Mouse (Mus musculus): Measurements from ENCODE around the gene Sclt1.

The Sclt1 gene

DNA sequence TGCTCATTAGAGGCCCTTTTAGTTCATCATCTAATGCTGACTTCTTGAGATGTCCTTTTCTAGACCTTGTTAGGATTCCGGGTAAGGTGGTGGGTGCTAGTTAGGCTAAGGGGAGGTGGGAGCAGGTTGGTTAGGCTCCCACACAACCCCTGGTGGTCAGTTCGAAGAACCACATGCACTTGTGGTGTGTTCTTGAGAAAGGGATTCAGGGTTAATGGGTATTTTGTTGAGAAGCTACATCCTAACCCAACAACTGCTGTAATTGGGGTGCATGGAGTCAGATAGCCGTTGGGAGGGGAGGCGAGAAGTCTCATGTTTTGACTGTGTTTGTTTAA lies 136.0 kb downstream of the Sclt1 start:
- no peak for DNase-seq (ENCODE audit: low spot score)

DNA sequence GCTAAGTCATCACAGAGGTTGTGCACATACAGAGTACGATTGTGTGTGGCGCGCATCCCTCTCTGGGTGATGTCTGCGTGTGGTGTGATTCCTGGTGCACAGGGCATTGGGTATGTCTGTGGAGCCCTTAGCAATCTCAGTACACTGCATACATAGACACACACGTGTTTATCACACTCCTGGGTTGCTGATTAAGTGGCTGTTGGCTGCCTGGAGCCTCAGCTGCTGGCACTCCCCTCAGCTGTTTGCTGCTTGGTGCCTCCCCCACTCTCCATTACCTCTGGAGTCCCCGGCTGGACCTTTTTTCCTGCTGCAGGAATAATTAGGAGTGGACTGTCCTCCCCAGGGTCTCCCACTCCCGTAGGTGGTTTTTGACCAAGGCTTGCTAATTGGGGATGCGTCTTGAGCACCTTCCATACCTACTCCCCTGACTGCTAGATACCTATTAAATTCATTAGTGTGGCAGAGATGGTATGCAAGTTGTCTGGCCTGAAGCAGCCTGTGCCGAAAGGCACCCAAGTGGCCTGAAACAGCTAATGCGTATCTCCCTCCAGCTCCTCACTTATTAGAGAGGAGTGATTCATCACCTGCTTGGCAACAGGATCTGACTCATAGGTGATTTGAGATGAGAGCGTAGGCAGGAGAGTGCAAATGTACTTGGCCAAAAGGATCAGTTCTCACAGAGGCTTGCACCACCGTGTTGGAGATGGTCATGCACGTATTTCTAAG lies 136.5 kb downstream of the Sclt1 start:
- no peak for DNase-seq (ENCODE audit: low spot score)

DNA sequence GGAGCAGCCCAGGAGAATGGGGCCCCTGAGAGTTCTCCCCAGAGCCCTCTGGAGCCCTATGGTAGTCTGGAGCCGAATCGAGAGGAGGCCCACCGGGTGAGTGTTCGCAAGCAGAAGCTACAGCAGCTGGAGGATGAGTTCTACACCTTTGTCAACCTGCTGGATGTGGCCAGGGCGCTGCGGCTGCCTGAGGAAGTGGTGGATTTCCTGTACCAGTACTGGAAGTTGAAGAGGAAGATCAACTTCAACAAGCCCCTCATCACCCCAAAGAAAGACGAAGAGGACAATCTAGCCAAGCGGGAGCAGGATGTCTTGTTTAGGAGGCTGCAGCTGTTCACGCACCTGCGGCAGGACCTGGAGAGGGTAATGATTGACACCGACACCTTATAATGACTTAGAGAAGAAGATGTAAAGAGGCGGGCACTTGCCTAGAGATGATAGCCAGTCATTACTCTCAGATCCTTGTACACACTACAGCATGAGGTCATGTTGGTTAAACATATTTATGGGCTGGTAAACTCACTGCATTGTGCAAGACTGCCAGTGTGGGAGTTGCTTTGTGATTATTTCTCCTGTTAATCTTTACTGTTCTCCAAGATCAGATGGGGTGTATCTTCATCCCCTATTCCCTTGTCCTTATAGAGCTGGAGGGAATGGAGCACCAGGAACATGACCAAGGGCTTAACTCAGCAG lies 137.5 kb downstream of the Sclt1 start:
- DNase-seq (ENCODE audit: low spot score): peak; percentile 66

DNA sequence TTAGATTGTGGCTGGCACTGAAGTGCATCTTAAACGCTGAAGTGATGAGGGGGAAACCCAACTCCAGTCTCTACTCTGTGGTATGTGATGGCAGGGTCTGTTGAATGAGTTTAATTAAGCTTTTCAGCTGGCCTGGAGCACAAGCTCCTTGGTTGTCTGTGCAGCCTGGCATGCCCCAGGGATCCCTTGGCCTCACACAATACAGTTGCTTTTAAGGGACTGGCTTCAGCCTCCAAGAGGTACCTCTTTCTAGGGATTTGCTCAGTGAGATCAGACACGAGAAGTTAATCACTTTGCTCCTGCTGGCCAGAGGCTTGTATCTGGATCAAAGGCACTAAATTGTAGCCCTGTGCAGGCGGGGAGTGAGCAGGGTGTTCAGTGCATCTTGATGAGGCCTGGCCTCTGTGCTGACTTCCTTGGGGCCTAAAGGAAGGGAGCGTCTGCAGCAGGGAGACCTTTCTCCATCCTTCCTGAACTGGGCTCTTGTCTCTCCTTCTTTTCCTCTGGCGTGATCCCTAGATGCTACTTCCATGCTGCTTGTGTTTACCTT lies 138.8 kb downstream of the Sclt1 start:
- no peak for DNase-seq (ENCODE audit: low spot score)

DNA sequence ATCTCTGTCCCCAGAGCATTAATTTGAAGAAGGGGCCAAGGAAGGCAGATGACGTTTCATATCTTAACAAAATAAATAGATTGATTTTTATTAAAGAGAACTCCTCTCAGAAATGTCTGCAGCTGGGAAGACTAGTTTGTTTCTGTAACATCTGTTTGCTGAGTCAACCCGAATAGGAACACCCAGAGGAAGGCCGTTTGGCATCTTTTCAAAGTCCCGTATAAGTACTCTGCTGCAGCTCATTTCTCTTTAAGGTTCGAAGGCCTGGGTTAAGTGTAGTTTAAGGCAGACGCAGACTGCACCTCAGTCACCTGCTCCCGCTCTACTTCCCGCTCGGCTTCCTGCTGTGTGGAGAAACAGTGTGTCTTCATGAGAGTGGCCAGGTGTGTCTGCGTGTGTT lies 139.4 kb downstream of the Sclt1 start:
- no peak for DNase-seq (ENCODE audit: low spot score)

DNA sequence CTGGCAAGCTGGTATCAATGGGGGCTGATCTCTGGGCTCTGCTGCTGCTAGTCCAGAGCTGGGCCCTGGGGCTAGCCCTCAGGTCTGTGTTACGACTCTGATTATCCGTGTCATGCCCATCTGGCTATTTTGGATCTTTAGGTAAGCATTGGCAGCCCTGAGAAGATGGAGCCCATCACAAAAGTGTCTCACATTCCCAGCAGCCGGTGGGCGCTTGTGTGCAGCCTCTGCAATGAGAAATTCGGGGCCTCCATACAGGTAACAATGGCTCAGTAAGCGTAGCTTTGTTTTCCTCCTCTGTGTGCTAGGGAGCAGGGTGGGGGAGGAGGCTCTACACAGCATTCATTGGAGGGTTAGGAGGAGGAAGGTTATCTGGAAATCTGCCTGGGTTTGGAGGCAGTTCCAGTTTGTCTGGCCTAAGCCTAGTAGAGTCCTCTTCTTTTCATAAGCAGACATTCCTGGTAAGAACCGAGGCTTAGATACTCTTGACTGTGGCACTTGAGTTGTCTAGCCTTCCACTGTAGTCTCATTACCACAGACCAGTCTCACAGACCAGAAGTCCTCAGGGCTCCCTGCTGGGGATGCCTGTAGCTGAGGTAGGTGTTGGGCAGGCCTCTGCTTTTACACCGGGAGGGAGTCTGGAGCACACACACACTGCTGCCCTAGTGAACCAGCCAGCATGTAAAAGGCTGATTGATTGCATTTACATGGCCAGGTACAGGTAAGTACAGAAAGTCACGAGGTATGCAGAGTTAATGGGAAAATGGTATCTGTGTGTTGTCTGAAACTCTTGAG lies 140.9 kb downstream of the Sclt1 start:
- no peak for DNase-seq (ENCODE audit: low spot score)

DNA sequence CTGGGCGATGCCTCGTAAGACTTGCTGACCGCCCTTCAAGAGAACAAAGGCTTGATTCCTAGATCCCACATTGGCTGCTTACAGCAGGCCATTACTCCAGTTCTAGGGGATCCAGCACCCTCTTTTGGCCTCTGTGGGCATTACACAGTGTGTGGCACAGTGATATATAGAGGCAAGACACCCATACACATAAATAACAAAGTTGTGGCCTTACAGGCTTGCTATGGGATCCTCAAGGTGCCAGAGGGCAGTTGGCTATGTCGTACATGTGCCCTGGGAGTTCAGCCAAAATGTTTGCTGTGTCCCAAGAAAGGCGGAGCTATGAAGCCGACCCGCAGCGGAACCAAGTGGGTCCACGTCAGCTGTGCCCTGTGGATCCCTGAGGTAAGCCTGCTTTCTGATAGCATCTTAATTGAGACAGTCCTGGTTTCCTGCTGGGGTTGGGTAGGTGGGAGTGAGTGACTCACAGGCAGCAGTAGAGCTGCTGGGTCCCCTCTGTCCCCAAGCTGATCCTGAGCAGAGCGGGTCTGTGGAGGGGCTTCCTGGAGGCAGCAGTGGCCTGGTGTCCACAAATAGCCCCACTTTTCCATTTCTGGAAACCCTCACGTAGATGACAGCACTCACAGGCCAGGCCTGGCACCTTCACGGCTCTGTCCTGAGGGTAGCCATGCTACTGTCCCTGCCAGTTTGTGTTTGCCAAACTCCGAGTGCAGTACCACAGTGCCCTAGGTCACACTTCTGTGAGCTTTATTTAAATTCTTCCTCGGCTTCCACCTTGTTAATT lies 142.3 kb downstream of the Sclt1 start:
- peak; percentile 25 for DNase-seq (ENCODE audit: low spot score)

DNA sequence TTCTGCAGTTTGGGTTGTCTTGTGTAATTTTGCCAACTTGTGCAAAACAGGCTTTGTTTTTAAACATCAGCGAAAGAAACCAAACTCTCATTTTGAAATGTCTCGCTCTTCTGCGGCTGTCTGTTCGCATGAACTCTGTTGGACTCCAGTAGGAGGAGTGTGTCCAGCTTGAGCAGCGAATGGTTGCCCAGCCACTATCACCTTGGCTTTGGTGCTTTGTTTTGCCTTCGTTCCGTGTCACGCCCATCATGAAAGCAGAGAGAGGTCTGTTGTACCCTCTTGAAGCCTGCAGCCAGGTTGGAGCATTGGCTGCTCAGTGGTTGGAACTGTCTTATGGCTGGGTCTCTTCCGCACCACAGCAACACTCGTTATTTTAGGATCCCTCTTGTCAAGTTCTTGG lies 143.1 kb downstream of the Sclt1 start:
- no peak for DNase-seq (ENCODE audit: low spot score)

DNA sequence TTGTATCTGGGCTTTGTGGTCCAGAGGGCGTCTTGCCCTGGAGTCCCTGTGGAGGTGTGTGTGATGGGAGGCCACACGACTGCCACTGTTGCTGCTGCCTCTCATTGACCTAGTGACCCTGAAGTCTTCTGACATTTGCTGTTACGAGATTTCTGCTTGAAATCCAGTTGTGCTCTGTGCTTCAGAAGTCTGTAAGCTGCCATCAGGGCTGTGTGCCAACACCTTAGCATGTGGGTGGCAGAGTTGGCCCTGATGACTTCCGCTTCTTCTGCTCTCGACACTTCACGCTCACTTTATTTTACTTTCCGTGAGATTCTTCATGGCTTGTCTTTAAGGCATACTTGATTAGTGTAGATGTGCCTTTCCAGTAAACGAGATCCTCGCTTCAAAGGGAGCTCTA lies 143.9 kb downstream of the Sclt1 start:
- DNase-seq (ENCODE audit: low spot score): no peak

DNA sequence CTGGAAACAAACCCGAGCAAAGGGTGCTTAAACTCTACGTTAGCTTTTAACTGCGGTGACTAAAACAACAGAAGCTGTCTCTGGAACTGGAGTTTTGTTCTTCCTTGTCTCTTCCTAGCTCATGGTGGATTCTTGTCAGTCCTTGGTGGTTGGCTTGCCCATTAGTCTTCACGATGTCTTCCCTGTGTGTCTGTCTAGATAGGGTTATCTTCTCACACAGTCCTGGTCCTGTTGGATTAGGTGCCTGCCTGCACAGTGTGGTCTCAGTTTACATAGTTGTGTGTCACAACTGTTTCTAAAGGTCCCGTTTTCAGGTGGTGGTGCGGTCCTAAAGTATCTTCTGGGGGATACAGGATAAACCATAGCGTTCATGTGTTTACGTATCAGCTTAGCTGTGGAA lies 145.3 kb downstream of the Sclt1 start:
- DNase-seq (ENCODE audit: low spot score): no peak

DNA sequence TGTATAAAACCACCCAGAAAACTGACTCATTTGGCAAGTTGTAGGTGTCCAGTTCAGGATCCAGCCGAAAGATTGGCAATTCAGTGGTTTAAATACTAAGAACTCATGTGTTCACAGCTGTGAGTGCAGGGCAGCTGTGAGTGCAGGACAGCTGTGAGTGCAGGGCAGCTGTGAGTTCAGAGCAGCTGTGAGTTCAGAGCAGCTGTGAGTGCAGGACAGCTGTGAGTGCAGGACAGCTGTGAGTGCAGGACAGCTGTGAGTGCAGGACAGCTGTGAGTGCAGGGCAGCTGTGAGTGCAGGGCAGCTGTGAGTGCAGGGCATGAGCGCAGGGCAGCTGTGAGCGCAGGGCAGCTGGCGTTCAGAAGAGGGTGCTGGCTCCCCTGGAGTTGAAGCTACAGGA lies 147.3 kb downstream of the Sclt1 start:
- DNase-seq (ENCODE audit: low spot score): no peak

DNA sequence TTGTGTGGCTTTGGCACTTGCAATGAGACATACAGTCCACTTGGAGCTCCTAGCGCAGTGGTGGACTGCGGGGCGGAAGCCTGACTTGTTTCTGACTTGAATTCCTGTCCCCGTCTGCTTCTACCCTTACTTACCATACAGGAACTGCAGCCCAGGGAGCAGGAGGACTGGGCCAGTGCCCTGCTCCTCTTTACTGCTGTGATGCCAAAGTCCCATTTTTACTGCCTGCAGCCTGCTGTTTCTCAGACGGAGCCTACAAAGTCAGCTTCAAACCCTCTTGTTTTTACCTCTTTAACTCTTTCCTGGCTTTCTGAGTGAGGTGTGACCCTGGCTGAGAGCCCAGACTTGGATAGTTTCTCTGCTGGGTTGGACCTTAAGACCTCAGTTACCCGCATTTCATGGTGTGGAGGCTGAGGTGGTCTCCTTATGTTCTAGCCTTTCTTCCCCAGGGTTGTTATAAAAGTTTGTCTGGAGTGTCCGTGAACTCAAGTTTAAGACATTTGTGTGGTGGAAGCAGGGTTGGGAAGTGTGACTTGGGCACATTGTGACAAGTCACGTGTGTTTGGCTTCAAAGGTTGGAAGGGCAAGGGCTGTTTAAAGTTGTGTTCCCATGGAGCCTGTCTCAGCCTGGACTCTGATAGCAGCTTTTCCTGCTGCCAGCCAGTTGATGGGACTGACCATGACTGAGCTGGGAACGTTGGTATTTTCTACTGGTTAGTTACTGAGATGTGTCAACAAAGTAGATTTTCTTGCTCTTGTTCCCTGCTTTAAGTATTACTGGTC lies 148.0 kb downstream of the Sclt1 start:
- DNase-seq (ENCODE audit: low spot score): no peak

DNA sequence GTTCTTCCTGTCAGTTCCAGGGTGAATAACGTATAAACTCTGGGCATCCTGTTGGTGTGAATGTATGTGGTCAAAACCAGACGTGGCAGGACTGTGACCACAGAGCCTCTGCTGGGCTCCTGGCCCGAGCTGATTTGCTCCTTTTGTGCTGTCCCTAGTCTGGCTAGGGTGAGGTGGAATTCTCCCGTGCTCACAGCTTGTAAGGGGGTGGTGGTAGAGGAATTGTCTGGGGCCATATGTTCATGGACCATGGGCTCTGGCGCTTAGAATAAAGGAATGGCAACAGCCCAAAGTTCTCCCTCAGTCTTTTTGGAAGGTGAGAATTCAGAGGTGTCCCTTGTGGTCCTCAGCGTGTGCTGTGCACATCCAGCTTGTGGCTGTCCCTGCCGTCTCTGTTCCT lies 149.5 kb downstream of the Sclt1 start:
- no peak for DNase-seq (ENCODE audit: low spot score)

DNA sequence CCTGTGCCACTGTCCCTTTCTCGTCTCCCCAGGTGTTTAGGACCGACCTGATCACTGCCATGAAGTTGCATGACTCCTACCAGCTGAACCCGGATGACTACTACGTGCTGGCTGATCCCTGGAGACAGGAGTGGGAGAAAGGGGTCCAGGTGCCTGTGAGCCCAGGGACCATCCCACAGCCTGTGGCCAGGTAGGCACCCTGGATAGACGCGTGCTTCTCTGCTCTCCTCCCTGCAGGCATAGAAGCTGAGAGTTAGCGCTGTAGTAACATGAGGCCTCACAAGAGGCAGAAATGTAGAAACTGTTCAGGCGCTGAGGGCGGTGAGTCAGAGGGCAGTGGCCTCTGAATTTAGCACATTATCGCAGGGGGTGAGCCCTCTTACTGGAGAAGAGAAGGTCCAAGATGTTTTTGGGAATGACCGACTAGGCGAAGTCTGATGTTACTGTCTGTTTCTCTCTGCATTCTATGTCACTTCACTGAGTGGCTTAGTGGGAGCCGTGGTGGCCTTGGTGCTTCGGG lies 150.6 kb downstream of the Sclt1 start:
- no peak for DNase-seq (ENCODE audit: low spot score)

DNA sequence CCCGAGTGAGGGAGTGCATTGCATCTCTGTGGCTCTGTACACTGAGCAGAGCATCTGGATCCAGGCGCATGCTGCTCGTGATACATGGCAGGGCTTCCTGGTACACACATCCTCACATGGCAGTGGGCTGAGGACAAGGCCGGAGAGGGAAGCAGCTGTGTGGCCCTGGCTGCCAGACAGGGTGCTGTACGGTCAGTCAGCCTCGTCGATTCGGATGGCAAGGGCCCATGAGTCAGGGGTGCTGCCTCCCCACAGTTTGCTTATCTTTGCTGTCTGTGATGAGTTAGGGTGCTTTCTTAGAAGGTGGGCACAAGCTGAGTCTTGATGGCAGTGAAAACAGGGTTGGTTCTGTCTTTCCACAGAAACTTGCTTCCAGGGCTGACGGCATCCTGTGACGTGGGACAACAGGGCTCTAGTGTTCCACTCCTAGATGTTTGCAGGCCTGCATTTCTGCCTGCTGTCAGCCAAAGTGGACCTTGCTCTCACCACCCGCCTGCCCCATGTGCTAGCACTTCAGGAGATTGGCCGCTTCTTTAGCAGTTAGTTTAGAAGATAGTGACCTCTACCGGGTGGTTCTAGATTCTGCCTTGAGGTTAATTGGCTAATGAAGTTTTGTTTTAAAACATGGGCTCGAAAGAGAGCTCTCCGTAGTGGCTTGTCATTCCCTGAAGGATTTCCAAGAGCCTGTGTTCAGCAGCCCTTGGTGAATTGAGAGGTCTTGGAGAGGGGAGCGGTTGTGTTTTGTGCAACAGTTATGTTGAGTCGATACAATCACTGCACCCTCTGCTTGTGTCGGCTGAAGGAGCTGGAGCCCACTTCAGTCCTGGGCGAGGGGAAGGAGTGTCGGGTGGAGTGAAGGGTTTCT lies 151.4 kb downstream of the Sclt1 start:
- DNase-seq (ENCODE audit: low spot score): no peak

DNA sequence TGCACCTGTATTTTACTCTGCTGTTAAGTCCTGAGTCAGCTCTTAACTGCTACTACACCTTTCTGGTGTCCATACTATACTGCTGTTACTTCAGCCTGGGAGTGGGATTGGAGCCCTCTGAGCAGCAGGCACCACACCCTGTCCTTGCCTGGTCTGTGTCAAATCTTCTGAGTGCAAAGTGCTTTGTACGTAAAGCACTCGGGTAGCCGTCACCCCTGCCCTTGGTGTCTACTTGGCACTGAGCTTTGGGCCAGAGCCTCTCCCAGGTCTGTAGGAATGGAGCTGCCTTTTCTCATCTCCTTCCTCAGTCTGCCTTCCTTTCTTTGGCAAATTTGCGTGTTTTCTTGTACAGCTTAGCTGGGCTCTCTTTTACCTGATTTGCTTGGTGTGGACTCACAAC lies 152.3 kb downstream of the Sclt1 start:
- no peak for DNase-seq (ENCODE audit: low spot score)

DNA sequence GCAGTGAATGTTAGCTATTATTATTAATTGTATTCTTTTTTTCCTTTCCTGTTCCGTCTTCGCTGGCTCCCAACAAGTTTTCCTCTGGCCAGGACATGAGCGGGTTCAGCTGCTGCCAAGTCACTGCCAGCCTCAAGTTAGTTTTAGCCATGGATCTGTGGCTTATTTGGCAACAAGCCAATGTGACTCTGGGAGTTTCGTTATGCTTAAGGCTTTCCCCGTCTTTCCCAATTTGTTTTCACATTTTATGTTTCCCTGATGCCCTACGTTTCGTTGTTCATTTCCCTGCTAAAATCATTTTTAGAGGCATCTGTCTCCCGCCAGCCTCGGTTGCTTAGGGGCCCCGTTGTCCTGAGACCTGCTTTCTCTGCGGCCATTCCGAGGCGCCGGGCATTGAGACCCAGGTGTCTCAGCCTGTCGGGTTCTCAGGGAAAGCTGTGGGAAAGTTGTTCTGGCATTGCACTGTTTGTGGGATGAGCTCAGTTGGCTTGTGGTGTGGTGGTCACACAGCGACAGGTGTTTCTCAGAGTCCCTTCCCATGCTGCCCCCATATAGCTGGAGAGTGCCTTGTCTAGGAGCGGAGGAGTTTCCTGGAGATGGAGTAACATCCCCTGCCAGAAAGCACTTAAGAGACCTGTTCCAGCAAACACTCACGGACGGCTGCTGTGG lies 152.9 kb downstream of the Sclt1 start:
- no peak for DNase-seq (ENCODE audit: low spot score)

DNA sequence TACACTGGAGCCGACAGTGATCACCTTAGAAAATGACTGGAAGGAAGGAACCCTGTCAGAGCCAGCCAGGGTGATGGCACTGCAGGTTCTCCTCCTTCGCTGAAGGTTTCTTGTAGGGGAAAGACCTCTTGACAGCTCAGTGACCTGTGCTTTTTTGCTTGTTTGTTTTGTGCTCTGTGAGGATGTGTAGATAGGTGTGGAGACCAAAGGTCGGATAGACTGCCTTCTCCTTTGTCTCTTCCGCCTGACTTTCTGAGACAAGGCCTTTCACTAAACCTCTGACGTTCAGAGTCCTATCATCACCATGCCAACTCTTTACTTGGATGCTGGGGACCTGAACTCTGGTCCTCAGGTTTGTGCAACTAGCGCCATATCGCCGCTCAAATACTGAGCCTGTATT lies 153.8 kb downstream of the Sclt1 start:
- no peak for DNase-seq (ENCODE audit: low spot score)

DNA sequence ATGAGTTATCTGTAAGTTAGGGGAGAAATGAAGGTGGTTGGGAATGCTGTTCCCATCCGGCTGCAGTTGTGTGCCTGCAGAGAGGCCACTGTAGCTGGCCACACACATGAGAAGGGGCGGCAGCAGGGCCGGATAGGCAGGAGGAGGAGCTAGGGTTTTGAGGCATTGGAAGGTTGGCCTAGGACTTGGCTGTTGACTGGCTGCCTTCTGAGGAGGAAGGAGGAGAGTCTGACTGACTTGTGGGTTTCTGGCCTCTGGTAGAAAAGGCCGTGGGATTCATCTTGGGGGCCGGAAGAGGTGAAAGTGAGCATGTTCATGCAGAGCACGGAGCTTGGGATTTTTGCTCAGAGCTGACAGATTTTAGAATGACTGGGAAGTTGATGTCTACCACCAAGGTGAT lies 154.7 kb downstream of the Sclt1 start:
- DNase-seq (ENCODE audit: low spot score): peak; percentile 75

DNA sequence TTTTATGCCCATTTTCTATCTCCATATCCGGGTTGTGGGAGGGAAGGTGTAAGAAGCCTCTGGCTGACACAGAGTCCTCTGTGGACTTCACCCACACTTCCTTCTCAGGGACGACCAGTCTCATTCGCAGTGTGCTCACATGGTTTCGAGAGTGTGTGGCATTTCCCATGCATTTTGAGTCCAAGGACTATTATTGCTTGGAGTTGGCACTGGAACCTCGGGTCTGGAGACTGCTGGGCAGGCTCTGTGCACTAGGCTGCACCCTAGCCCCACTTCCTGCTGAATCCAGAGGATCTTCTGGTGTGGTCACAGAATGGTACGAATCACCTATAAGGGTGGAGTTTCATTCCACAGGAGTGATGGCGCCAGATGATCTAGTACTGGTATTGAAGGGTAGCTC lies 155.4 kb downstream of the Sclt1 start:
- peak; percentile 6 for DNase-seq (ENCODE audit: low spot score)

All from T-cell, adult 2 months (primary cell).